Mouse (Mus musculus): Measurements from ENCODE around the gene Sptb. TPM values are rescaled to one million over a fixed set of nuclear protein-coding genes. Genes with fewer than 3 reads are reported as not detected.
A peak's percentile ranks its signal among the peaks of the same experiment; 100 is the strongest.

Sptb gene
- polyA plus RNA-seq, 1 experiment: 0.27 TPM

- Histone ChIP-seq H3K4me1 (ENCODE audit: control insufficient read depth, insufficient read depth, low read length) (peaks cover 31% of the 10 kb centered on the region), H3K27ac (ENCODE audit: insufficient read depth, low read depth, low read length) (no peak overlapping the region), H3K4me3 (ENCODE audit: insufficient read depth, low read length) (no peak overlapping the region)
- no peak for TF ChIP-seq CTCF (IDR thresholded peaks at IDR 0.05; ENCODE audit: low read depth, low read length)
- no peak for TF ChIP-seq POLR2A (IDR thresholded peaks at IDR 0.05; ENCODE audit: borderline replicate concordance, low read depth, low read length)
Measured at GRCm38 (mm10) chr12:76541475-76541874, 168.9 kb downstream of the Sptb start.

GRCm38 (mm10) chr12:76540701-76541221 is 169.6 kb downstream of the Sptb start:
- H3K27ac ChIP-seq (ENCODE audit: insufficient read depth, low read depth, low read length): no peak overlapping the region
- no peak overlapping the region for H3K4me3 ChIP-seq (ENCODE audit: insufficient read depth, low read length)
- H3K4me1 ChIP-seq (ENCODE audit: control insufficient read depth, insufficient read depth, low read length): peaks cover 37% of the 10 kb centered on the region
- TF ChIP-seq CTCF (IDR thresholded peaks at IDR 0.05; ENCODE audit: low read depth, low read length): no peak
- no peak for TF ChIP-seq POLR2A (IDR thresholded peaks at IDR 0.05; ENCODE audit: borderline replicate concordance, low read depth, low read length)

DNA sequence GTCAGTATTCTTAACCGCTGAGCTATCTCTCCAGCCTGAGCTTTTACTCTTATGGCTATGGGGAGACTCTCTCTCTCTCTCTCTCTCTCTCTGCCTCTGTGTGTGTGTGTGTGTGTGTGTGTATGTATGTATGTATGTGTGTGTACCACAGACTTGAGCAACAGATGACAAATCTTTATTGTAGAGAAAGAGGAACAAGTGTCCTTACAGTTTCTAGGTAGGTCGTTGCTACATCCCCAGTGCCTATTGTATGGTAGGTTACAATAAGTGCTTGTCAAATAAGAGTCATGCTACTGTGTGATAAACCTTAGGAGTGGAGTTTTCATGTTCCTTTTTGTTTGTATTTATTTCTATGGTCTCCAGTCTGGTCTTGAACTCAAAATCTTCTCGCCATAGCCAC is 170.2 kb downstream of the Sptb start:
- H3K4me3 ChIP-seq (ENCODE audit: insufficient read depth, low read length): no peak overlapping the region
- no peak overlapping the region for H3K27ac ChIP-seq (ENCODE audit: insufficient read depth, low read depth, low read length)
- H3K4me1 ChIP-seq (ENCODE audit: control insufficient read depth, insufficient read depth, low read length): peaks cover 43% of the 10 kb centered on the region
- TF ChIP-seq POLR2A (IDR thresholded peaks at IDR 0.05; ENCODE audit: borderline replicate concordance, low read depth, low read length): no peak
- no peak for TF ChIP-seq CTCF (IDR thresholded peaks at IDR 0.05; ENCODE audit: low read depth, low read length)

DNA sequence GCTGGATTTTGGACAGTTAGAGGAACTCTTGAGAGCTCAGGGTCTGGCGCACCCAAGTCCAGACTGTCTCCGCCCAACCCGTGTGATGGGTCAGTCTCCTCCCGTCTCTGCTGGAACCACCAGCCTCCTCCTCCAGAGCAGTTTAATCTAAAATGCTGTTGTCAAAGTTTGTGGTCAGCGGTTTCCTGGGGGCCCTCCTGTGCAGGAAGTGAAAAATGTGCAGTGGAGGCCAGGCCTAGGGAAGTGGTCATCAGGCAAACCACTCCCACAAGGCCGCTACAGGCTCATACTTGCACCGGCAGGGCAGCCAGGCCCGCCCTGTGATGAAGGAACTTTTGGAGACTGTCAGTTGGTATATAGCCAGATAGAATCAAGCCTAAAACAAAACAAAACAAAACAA is 172.9 kb downstream of the Sptb start:
- Histone ChIP-seq H3K4me3 (ENCODE audit: insufficient read depth, low read length) (no peak overlapping the region), H3K4me1 (ENCODE audit: control insufficient read depth, insufficient read depth, low read length) (peaks cover 41% of the 10 kb centered on the region), H3K27ac (ENCODE audit: insufficient read depth, low read depth, low read length) (peak overlapping the region; percentile 74)
- TF ChIP-seq CTCF (IDR thresholded peaks at IDR 0.05; ENCODE audit: low read depth, low read length) (no peak), POLR2A (IDR thresholded peaks at IDR 0.05; ENCODE audit: borderline replicate concordance, low read depth, low read length) (no peak)

GRCm38 (mm10) chr12:76536591-76537153 is 173.7 kb downstream of the Sptb start:
- peaks cover 41% of the 10 kb centered on the region for H3K4me1 ChIP-seq (ENCODE audit: control insufficient read depth, insufficient read depth, low read length)
- H3K4me3 ChIP-seq (ENCODE audit: insufficient read depth, low read length): 0 out of 2 replicates have a peak overlapping the region, but pooled peaks have one; percentile 6
- H3K27ac ChIP-seq (ENCODE audit: insufficient read depth, low read depth, low read length): peak overlapping the region; percentile 72

GRCm38 (mm10) chr12:76535471-76535900 is 174.9 kb downstream of the Sptb start:
- no peak overlapping the region for H3K27ac ChIP-seq (ENCODE audit: insufficient read depth, low read depth, low read length)
- peaks cover 33% of the 10 kb centered on the region for H3K4me1 ChIP-seq (ENCODE audit: control insufficient read depth, insufficient read depth, low read length)
- TF ChIP-seq POLR2A (IDR thresholded peaks at IDR 0.05; ENCODE audit: borderline replicate concordance, low read depth, low read length) (no peak), CTCF (IDR thresholded peaks at IDR 0.05; ENCODE audit: low read depth, low read length) (no peak)
- no peak overlapping the region for H3K4me3 ChIP-seq (ENCODE audit: insufficient read depth, low read length)

More at GRCm38 (mm10) chr12:76536591-76537153, 173.7 kb downstream of the Sptb start:
- TF ChIP-seq POLR2A (IDR thresholded peaks at IDR 0.05; ENCODE audit: borderline replicate concordance, low read depth, low read length) (no peak), CTCF (IDR thresholded peaks at IDR 0.05; ENCODE audit: low read depth, low read length) (no peak)

DNA sequence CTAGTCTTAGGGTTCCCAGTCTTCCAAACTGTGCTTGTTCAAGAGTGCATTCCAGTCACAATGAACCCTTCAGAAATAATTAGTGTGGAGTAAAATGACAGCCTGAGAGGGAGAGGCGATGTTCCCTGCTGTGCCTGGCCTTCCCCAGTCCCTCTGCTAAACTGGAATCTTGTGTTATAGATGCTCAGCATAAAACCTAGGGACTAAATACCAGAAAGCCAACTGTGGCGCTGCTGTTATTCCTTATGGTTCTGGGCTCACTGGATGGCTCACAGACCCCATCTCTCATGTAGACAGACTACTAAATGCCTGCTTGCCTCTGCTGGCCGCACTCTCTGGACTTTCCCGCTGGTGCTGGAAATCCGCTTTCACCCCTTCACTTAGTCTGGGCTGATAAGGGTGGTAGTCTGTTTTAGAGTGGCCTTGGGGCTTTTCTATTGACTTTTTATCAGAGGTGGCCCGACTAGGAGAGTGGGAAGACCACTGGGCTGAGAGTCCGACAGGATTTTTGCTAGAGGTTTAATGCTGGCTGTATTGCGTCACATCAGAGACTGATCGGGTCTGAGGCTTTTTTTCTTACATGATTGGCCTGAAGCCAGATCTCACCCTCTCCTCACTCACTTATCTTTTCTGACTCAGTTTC is 175.6 kb downstream of the Sptb start:
- peaks cover 31% of the 10 kb centered on the region for H3K4me1 ChIP-seq (ENCODE audit: control insufficient read depth, insufficient read depth, low read length)
- peak overlapping the region; percentile 35 for H3K27ac ChIP-seq (ENCODE audit: insufficient read depth, low read depth, low read length)
- no peak for TF ChIP-seq POLR2A (IDR thresholded peaks at IDR 0.05; ENCODE audit: borderline replicate concordance, low read depth, low read length)
- no peak for TF ChIP-seq CTCF (IDR thresholded peaks at IDR 0.05; ENCODE audit: low read depth, low read length)
- peak overlapping the region; percentile 62 for H3K4me3 ChIP-seq (ENCODE audit: insufficient read depth, low read length)

GRCm38 (mm10) chr12:76534233-76534632 is 176.1 kb downstream of the Sptb start:
- TF ChIP-seq CTCF (IDR thresholded peaks at IDR 0.05; ENCODE audit: low read depth, low read length) (no peak), POLR2A (IDR thresholded peaks at IDR 0.05; ENCODE audit: borderline replicate concordance, low read depth, low read length) (no peak)
- peak overlapping the region; percentile 35 for H3K27ac ChIP-seq (ENCODE audit: insufficient read depth, low read depth, low read length)
- peak overlapping the region; percentile 62 for H3K4me3 ChIP-seq (ENCODE audit: insufficient read depth, low read length)
- peaks cover 32% of the 10 kb centered on the region for H3K4me1 ChIP-seq (ENCODE audit: control insufficient read depth, insufficient read depth, low read length)

- Histone ChIP-seq H3K4me3 (ENCODE audit: insufficient read depth, low read length) (peak overlapping the region; percentile 62), H3K27ac (ENCODE audit: insufficient read depth, low read depth, low read length) (peak overlapping the region; percentile 35), H3K4me1 (ENCODE audit: control insufficient read depth, insufficient read depth, low read length) (peaks cover 36% of the 10 kb centered on the region)
- TF ChIP-seq CTCF (IDR thresholded peaks at IDR 0.05; ENCODE audit: low read depth, low read length) (no peak), POLR2A (IDR thresholded peaks at IDR 0.05; ENCODE audit: borderline replicate concordance, low read depth, low read length) (0 out of 2 replicates have a peak, but pooled peaks have one; percentile 3)
Measured at GRCm38 (mm10) chr12:76533377-76534222, 176.7 kb downstream of the Sptb start.
